Mouse (Mus musculus): ENCODE results near the gene Irak2. TPM values are rescaled to one million over a fixed set of nuclear protein-coding genes. Genes with fewer than 3 reads are reported as not detected.

The Irak2 gene
- total RNA-seq (2023), result 57.6 TPM

GRCm38 (mm10) chr6:113638302-113639040 is at the start of gene Irak2:
TSS of gene Irak2 (plus strand) at chr6:113638467.

DNA sequence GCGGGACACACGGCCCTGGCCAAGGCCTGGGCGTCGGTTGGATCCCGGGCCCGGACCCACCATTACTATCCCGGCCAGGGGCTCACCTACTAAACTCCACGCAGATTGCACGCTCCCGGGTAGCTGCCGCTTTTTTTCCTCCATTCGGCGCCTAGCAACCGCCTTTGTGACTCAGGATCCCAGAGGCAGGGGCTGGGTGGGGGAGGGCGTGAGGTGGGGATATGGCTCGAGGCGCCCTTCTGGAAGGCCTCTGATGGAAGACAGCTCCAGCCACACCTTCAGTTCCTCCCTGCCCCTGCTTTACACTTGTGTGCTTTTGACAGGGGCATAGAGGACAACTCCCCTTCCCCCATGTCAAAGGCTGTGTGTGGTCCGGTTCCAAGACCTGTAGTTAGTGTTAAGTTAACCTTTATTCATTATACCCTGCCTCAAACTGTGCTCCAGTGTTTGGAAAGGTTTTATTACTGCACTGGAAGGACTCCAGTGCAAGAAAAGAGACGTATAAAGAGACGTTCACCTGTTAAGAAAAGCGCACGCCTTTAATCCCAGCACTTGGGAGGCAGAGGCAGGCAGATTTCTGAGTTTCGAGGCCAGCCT is 37.6 kb upstream of the Irak2 start, which contains the start of gene Fancd2os:
Fancd2os (minus strand) TSS at position 173 of the 597 bp plus-strand sequence.

GRCm38 (mm10) chr6:113604432-113605223 is 33.6 kb upstream of the Irak2 start, which contains the start of gene Brk1:
TSS of gene Brk1 (plus strand) at chr6:113604772.

DNA sequence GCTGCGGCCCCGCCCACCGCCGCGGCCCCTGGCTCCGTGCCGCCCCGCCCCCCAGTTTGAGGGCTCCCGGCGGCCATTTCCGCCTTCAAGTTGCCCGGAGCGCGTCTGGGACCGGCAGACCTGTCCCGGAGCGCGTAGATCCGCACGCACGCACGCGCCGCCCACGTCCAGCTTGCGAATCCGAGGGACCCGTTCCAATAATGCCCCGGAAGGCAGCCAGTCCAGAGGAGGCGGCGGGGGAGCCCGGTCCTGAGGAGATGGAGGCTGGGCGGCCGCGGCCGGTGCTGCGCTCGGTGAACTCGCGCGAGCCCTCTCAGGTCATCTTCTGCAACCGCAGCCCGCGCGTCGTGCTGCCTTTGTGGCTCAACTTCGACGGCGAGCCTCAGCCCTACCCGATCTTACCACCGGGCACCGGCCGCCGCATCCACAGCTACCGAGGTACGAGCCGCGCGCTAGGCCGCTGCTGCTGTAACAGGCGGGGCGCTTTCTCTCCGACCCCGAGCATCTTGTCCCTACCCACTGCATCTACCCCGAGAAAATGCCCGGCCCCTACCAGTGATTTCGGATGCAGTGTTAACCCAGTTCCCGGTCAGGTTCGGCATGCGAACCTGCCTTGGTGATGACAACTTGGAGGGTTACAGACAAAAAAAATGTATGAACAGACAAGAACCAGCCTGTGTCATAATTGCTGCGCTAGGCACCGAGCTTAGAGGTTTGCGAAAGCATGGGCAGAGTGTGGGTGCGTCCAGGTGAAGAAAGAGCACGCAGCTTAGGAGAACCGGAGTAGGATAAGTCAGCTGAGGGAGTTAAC is 14.1 kb upstream of the Irak2 start, which contains the start of gene Vhl:
Vhl (plus strand) TSS at position 19 of the 811 bp plus-strand sequence.

DNA sequence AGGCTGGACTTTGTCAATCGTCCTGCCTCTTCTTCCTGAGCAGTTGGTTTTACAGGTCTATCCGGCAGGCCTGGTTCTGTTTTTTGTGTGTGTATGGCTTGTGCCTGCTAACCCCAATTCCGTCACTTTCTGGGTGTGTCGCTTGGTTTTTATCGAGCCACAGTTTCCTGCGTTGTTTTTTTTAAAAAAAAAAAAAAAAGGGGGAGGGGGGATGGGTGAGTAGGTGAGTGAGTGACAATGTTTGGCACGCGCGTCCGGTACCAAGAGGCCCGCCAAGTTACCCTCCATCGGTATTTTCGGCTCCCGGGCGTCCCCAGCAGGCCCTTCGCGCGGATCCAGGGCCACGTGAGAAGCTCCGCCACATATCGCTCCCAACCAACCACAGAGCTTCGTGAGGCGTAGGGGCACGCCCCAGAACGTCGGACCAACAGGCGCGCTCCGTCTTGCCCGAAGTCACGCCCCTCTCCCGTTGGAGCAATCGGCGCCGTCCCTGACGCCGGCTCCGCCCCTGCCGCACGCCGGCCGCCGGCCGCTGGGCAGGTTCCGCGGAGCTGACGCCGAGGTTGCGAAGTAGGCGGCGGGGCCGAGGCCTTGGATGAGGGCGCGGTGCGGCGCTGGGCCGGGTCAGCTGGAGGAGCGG is 58.4 kb downstream of the Irak2 start, which contains the start of gene Tatdn2:
Tatdn2 (plus strand) TSS at position 469 of the 640 bp plus-strand sequence.

GRCm38 (mm10) chr6:113719878-113720277 is 81.6 kb downstream of the Irak2 start, which contains the start of gene Ghrl:
TSS of gene Ghrl (minus strand) at chr6:113719880.

DNA sequence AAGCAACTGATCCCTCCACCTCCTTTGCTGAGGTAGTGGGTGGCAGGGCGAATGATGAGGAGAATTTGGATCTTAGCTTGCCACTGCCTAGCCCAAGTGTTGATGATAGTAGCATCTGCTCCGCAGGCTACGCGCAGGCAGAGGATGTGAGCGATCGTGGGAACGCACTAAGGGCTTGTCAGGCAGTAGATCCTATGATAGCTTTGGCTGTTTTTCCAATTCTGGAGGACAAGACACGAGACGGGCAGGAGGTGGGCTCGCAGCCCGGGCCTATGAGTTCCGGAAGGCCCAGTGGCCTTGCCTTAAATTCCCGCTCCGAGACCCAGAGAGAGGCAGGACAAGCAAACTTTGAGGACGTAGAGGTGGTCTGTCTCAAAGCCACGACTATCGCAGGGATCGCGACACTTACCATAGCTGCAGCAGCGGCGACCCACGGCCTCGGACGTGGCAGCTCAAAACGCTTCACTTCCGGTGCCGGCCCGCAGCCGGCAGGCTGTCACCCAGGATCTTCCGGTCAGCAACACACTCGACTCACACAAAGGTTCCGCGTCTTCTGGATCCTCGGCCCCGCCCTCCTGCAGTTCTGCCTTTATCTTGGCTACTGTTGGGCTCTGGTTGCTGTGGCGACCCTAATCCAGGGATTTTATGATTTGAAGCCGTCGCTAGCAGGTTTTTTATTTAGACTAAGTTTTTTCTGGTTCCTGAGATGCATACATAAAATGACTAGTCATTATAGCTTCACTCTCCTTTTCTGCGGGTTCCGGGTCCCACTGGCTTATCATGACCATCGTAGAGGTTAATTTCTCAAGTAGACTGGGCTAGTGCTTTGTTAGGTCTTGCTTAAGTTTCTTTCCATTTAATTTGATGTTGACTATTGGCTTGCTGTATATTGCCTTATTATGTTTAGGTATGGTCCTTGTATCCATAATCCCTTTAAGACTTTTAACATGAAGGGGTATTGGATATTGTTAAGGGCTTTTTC is 102.3 kb downstream of the Irak2 start, which contains the start of gene Sec13:
Sec13 (minus strand) TSS at position 508 of the 982 bp plus-strand sequence.

Other genes with a start within 250 kb of the Irak2 start
- 58.3 TPM for gene Ttll3, start 249.2 kb upstream of the Irak2 start, total RNA-seq (2023)
- 10.6 TPM for gene Rpusd3, start 219.1 kb upstream of the Irak2 start, total RNA-seq (2023)
- gene Cidec, start 202.7 kb upstream of the Irak2 start, total RNA-seq (2023), result not detected
- 18.3 TPM for gene Jagn1, start 195.9 kb upstream of the Irak2 start, total RNA-seq (2023)
- 0.71 TPM for gene Il17re, start 180.0 kb upstream of the Irak2 start, total RNA-seq (2023)
- 0.35 TPM for gene Il17rc, start 167.0 kb upstream of the Irak2 start, total RNA-seq (2023)
- gene Creld1, start 155.2 kb upstream of the Irak2 start, total RNA-seq (2023), result 10.8 TPM
- 0.35 TPM for gene Prrt3, start 136.5 kb upstream of the Irak2 start, total RNA-seq (2023)
- gene Emc3, start 106.8 kb upstream of the Irak2 start, total RNA-seq (2023), result 65.7 TPM
- 0.80 TPM for gene Fancd2, start 106.8 kb upstream of the Irak2 start, total RNA-seq (2023)
- gene Fancd2os, start 37.8 kb upstream of the Irak2 start, total RNA-seq (2023), result not detected
- gene Brk1, start 33.7 kb upstream of the Irak2 start, total RNA-seq (2023), result 91.9 TPM
- gene Vhl, start 14.5 kb upstream of the Irak2 start, total RNA-seq (2023), result 19.3 TPM
- 244 TPM for gene Tatdn2, start 58.6 kb downstream of the Irak2 start, total RNA-seq (2023)
- gene Ghrl, start 81.4 kb downstream of the Irak2 start, total RNA-seq (2023), result 1.2 TPM
- 88.8 TPM for gene Sec13, start 102.3 kb downstream of the Irak2 start, total RNA-seq (2023)

All from CD4-positive naive resting alpha-beta T cell, adult 57 days (primary cell).